15 mouse cellular contexts compared by ENCODE assay signal in the genomic region with DNA sequence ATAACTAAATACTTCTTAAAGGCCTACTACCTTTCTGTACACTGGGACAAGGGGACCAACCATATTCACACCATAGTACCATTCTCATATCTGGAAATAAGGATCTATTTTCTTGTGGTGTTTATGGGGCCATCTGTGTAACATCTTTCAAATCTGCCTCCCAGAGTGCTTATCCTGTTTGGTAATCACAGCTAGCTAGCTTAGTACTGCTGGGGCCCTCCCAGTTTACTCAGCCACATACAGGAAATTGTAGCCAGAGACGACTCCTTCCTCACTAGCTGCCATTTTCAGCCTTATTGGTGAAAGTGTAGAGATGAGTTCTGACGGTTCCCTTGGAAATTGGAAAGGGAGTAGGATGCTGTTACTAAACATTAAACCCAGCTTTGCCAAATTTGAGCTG.
"Had no signal": no experiment of that assay in that cellular context is flagged by ENCODE, and none has a peak within 500 bp of the region (broad histone marks: within the 10 kb centered on the region; RNA-seq: fewer than 3 reads in every experiment).

No protein-coding gene starts in this region.

- H3K4me3 ChIP-seq: megakaryocyte, embryonic 14.5 days; midbrain, embryonic 13.5 days; midbrain, embryonic 15.5 days; neural tube, embryonic 12.5 days; stomach, embryonic 15.5 days had no signal

- H3K27me3 ChIP-seq: megakaryocyte, embryonic 14.5 days; midbrain, embryonic 13.5 days; midbrain, embryonic 15.5 days; neural tube, embryonic 12.5 days; stomach, embryonic 15.5 days had no signal

- ATAC-seq: midbrain, embryonic 13.5 days; midbrain, embryonic 15.5 days had no signal

- H3K9me3 ChIP-seq: megakaryocyte, embryonic 14.5 days; midbrain, embryonic 13.5 days; midbrain, embryonic 15.5 days; neural tube, embryonic 12.5 days; stomach, embryonic 15.5 days had no signal

- H3K9ac ChIP-seq: lung, embryonic 14.5 days; midbrain, embryonic 13.5 days; midbrain, embryonic 15.5 days; neural tube, embryonic 12.5 days; stomach, embryonic 15.5 days had no signal

- H3K27ac ChIP-seq: macrophage; midbrain, embryonic 13.5 days; midbrain, embryonic 15.5 days; neural tube, embryonic 12.5 days; stomach, embryonic 15.5 days; stomach, postnatal 0 days had no signal

- DNase-seq: lung, adult 18-20 months; lung, embryonic 14.5 days; lung, postnatal 10 days; right cerebral cortex, postnatal 14 days; thymus, adult 2 months; thymus, postnatal 14 days; thymus, postnatal 4 days had no signal

- H3K36me3 ChIP-seq: midbrain, embryonic 13.5 days; midbrain, embryonic 15.5 days; stomach, embryonic 15.5 days had no signal

- H3K4me2 ChIP-seq: lung, embryonic 14.5 days; midbrain, embryonic 11.5 days; midbrain, embryonic 13.5 days; midbrain, embryonic 15.5 days; neural tube, embryonic 12.5 days; stomach, embryonic 15.5 days had no signal
